Mouse (Mus musculus): Measurements from ENCODE around the gene Fkbp10.

- TF ChIP-seq CTCF (IDR thresholded peaks at IDR 0.05; ENCODE audit: extremely low read depth, insufficient read depth, insufficient read length, insufficient replicate concordance) (no peak), POLR2A (IDR thresholded peaks at IDR 0.05; ENCODE audit: low read depth, low read length) (no peak)
Observed at GRCm38 (mm10) chr11:100395861-100396631, 19.5 kb upstream of the Fkbp10 start.

Data from spleen, adult 2 months (tissue).